Mouse (Mus musculus) gastrocnemius, postnatal 36 days (tissue): ENCODE measurements around the gene Psmd12. TPM values are rescaled to one million over a fixed set of nuclear protein-coding genes. Genes with fewer than 3 reads are reported as not detected.
A peak's percentile ranks its signal among the peaks of the same experiment; 100 is the strongest.

Experiments
- DNase-seq, 2 experiments: peaks; one replicate each; pipeline ENCODE4 v3.0.0; 2022
- intact Hi-C: fragments of 180-260 bp; cut with DNase I; formaldehyde crosslinking; loops from one replicate; pipeline ENCODE4 v1.15.1; 2025
- long read RNA-seq, 2 experiments: library from polyadenylated mRNA; stranded (forward); transcript quantifications; one replicate each; pipeline ENCODE4 v2.0.0; 2021
- total RNA-seq, 2 experiments: library from RNA; stranded (reverse); gene quantifications; 2 replicates each; pipeline ENCODE4 v1.2.3; 2021

Gene Psmd12
- total RNA-seq: 100 to 1,000 TPM in 1 of 2 experiments, 10 to 100 TPM in 1; 97.9 to 101 TPM
- long read RNA-seq, experiment 1, transcript Psmd12-201 (11 exons, 1,904 nt): major isoform, 250 of 285 reads
- long read RNA-seq, experiment 1, partial matches to known transcripts: 27 of 285 reads
- long read RNA-seq, experiment 1, other reads (novel, unspliced or antisense): 8 of 285 reads
- long read RNA-seq, experiment 2, transcript Psmd12-201 (11 exons, 1,904 nt): major isoform, 306 of 335 reads
- long read RNA-seq, experiment 2, partial matches to known transcripts: 24 of 335 reads
- long read RNA-seq, experiment 2, other reads (novel, unspliced or antisense): 5 of 335 reads

DNA sequence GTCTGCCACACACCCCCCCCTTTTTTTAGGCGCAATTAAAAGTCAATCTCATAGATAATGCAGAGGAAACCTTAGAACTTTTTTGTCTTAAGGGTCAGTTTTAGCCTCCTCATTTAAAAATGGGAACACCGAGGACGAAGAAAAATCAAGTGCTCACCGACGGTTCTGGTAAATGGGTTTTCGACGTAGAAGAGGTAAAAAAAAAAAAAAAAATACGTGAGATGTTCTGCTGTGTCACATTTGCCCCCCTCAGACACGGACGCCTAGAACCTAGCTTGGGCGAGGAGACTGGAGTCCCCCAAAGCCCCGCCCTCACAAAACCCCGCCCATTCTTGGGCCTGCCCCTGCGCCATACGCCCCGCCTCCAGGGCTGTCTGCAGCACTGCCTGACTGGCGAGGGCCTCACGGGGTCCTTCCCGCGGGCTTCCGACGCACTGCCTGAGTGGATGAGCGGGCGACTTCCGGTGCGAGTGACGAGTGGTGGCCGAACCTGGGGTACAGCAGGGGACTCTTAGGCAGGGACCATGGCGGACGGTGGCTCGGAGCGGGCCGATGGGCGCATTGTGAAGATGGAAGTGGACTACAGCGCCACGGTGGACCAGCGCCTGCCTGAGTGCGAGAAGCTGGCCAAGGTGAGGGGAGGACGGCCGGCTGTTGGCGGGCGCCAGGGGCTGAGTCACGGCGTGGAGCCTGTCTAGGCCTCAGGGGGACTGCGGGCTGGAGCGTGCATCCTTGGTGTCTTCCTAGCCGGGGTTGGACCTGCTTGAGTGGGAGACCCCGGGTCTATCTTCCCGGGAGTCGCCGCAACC lies at the start of gene Psmd12:
Psmd12 (plus strand) TSS at position 432 of the 809 bp plus-strand sequence.
- DNase-seq: peak; percentile 92 to 96
- intact Hi-C loops: no loop called here

DNA sequence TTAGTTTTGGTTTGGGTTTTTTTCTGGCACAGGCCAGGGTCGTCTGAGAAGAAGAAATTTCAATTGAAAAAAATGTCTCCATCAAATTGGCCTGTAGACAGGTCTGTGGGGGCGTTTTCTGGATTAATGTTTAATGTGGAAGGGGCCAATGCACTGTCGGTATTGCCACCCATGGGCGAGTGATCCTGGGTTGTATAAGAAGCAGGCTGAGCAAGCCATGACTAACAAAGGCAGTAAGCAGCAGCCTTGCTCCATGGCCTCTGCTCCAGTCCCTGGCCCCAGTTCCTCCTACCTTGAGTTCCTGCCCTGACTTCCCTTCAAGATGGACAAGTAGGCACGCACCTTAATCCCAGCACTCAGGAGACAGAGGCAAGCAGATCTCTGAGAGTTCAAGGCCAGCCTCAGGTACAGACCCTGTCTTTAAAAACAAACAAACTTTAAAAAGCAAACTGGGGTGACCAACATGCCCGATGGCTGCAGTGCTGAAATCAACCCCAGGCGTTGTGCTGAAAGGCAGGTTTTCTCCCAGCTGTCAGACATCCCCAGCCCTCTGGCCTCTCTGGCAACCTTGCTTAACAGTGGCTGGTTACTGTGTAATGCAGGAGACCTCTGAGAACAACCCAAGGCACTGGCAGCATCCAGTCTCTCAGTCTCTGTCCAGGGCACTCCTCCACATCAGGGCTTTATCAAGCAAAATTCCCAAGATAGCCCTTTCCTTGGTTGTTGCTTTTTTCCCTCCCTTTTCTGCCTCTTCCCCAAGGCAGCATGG lies 47.9 kb upstream of the Psmd12 start:
- intact Hi-C loops: no loop called here
- no peak for DNase-seq

DNA sequence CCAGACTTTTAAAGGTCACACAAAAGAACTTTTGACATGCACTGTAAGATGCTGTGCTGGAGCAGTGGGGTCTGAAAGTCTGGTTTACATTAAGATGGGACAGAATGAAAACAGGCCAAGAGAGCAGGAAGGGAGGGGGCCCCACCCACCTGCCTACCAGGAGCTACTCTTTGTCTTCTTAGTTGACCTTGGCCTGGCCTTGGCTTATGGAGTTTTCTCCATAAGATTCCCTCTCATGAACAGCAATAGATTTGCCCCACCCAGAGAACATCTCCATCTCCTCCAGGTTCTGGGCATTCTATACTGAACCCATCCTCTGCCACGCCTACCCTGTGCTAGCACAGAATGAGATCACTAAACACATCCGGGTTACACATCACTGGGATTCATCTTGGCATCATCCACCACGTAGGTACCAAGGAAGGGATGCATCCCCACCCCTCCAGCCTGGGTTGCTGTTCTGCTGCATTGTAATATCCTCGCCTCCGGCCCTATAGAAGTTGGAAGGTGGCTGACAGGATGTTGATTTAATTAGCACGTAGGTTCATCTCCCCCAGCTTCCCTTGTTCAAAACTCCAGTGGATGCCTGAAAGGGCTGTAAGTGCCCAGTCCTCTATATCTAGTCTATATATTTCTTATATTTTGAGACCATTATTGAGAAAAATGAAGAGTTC lies 43.4 kb upstream of the Psmd12 start:
- intact Hi-C loops: no loop called here

DNA sequence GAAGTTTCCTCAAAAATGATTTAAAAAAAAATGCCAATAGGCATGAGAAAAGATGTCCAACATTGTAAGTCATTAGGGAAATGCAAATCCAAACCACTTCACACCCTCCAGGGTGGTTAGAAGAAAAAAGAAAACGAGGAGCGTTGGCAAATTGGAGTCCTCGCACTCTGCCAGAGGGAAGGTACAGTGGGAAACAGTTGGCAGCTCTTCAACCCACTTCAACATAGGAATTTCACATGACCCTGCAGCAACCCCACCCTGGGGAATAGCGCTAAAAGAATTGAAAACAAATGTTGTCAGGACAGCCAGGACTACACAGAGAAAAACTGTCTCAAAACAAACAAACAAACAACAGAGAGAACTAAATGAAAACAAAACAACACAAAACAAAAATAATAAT lies 41.6 kb upstream of the Psmd12 start:
- no peak for DNase-seq
- intact Hi-C loops: no loop called here

More for the DNA sequence above, 43.4 kb upstream of the Psmd12 start:
- DNase-seq: no peak

DNA sequence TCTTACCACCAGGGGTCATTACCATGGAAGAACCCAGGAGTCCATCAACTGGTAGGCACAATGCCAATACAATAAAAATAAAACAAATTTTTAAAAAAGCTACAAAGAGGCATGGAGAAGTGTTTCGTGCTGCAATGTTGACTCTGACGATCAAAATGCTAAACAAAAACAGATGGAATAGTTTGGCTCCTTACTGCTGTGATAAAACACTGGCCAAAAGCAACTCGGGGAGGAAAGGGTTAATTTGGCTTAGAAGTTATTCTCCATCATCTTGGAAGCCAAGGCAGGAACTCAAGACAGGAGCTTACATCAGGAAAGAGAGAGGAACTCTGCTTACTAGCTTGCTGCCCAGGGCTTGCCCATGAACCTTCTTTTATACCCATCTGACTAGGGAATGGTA lies 41.1 kb upstream of the Psmd12 start:
- intact Hi-C loops: no loop called here
- no peak for DNase-seq

DNA sequence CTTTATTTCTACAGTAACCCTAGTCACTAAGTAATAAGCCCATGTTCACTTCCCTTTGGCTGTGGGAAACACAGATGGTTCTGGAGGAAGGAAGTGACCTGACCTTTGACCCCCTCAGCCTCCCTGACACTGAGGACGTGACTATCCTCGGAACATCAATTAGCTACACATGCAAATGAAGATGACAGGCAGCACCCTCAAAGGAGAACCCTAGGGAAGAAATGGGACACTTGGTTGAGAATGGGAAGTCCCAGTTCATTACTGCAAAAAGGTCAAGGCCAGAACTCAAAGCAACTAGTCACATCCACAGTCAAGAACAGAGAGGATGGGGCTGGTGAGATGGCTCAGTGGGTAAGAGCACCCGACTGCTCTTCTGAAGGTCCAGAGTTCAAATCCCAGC lies 38.2 kb upstream of the Psmd12 start:
- intact Hi-C loops: no loop called here

DNA sequence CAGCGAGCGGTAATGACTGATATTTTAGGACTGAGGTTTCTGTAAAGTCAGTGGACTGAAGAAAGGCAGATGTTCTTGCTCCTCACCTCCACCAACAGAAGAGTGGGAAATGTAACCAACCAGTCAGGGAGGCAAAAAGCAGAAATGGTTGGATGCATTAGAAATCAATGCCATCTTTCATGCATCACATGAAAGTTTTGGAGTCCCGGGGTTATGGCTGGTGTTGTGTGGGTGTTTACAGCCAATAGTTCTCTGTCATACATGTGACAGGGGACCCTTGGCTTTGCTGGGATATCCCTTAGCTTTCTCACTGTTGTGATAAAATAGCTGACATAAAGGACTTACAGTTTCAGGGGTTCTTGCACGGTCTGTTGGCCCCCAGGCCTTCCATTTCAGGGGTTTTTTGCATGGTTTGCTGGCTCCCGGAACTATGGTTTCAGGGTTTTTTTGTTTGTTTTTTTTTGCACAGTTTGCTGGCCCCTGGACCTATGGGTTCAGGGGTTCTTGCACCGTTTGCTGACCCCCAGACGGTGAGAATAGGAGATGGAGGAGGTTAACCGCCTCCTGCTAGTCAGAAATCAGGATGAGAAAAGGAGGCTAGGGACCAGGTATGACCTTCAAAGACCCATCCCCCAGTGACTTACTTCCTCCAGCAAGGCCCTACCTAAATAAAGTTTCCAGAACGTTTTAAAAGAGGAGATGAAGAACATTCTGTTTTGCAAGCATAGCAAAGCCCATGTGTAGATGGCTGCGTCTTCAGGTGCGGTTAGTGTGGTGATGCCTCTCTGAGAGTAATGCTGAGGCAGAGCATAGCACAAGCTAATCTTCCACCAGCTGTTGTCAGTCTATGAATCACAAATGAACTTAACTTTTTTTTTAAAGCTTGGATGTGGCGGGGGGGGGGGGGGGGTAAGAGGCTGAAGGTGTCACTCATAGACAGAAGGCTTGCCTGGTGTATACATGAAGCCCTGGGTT lies 35.9 kb upstream of the Psmd12 start:
- DNase-seq: no peak
- intact Hi-C loops: no loop called here

More for the DNA sequence above, 38.2 kb upstream of the Psmd12 start:
- no peak for DNase-seq

DNA sequence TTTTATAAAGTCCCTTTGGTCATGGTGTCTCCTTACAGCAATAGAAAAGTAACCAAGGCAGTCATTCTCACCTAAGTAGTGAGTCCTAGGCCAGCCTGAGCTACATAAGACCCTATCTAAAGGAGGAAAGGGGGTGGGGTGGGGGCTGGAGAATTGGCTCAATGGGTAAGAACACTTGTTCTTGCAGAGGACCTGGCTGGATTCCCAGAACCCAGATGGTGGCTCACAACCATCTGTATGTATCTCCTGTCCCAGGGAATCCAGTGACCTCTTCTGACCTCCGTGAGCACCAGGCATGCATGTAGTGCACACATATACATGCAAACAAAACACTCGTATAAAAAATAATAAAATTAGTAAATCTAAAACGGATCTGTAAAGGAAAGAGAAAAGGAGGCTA lies 33.6 kb upstream of the Psmd12 start:
- intact Hi-C loops: no loop called here

DNA sequence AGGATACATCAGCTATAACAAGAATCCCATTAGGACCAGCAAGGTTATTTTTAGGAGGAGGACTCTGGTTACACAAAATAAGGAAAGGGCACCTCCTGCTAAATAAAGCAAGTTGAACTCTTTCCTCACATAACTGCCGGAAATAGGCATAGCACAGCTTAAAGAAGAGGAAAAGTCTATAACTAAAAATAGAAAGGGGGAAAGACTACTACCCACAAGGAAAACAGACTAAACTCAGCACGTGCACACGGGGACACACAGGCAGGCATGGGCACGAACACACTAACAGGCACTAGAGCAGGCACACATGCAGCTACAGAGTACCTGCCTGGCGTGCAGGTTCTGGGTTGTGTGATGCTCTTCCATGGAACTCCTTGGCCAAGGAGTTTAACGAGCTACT lies 32.6 kb upstream of the Psmd12 start:
- intact Hi-C loops: no loop called here
- DNase-seq: no peak

More for the DNA sequence above, 33.6 kb upstream of the Psmd12 start:
- no peak for DNase-seq

DNA sequence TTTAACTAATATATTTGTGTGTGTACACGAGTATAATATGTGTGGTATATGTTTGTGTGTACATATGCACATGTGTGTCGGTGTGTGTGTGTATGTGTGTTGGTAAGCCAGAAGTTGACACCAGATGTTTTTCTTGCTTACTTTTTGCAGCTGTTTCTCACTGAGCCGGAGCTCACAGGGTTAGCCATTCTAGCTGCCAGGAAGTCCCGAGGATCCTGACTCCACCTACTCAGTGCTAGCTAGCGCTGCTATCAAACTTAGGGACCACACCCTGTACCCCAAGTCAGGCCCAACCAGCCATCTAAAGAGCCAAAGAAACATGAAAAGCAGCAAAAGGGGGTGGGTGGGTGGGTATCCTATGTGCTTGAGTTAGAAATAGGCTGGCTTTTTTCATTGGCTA lies 31.9 kb upstream of the Psmd12 start:
- intact Hi-C loops: no loop called here
- DNase-seq: no peak

DNA sequence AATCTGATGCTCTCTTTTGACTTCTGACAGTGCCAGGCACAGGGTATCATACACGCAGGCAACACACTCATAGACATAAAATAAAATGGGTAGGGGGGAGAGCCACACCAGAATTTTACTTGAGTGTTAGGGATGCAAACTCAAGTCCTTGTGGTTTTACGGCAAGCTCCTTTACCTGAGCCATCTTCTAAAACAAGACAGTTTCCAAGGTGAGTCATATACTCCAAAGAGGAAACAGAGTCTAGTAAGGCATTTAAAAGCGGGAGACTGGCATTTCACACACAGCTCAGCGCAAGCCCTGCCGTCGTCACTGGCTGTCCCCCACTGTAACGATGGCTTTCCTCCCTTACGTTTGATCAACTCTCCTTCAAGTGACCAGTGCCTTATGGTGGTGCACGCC lies 31.4 kb upstream of the Psmd12 start:
- DNase-seq: no peak
- intact Hi-C loops: no loop called here

DNA sequence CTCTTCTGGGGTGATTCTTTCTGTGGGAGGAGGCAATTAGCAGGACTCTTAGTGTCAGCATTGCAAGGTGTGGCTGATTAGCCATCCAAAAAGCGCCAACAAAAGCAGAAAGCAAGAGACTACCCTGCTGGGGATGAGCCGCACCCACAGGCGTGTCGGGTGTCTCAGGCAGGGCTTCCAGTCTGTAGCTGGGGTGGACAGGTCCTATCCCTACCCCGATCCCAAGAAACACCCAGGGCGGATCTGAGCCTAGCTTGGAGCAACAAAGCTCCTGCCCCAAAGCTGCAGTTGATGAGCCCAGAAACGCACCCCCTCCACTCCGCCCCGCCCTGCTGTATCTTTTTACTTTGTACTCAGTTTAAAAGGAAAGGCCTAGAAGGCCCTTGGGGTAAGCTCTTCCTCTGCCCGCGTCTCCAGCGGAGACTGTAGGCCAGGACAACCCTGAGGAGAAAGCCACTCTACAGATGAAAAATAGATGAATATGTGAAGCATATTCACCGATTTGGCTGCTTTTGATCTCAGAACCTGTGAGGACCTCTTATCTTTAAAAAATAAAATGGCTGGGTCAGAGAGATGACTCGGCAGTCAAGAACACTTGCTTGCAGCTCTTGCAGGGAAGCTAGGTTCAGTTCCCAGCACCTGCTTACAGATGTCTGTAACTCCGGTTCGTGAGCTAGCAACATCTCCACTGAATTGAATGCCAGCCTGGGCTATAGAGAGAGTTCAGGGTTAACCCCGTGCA lies 29.9 kb upstream of the Psmd12 start:
- DNase-seq: peak in 1 of 2 experiments; percentile 18
- intact Hi-C loops: no loop called here

DNA sequence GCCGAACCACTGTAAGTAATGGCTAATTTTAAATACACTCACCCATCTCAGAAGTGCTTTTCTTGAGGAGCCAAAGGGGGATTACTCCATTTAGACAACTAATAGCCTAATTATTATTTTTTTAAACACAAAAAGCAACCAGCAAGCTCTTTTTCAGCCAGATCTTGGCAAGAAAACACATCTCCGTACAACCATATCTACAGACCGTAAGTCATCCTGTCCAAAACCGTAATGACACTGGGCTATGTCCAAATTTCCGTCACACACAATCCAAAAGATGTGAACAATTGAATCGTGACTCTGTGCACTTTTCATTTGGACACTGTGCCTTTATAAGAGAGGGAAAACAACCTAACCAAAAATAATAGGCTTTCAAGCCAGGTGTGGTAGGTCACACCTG lies 29.2 kb upstream of the Psmd12 start:
- DNase-seq: no peak
- intact Hi-C loops: no loop called here

DNA sequence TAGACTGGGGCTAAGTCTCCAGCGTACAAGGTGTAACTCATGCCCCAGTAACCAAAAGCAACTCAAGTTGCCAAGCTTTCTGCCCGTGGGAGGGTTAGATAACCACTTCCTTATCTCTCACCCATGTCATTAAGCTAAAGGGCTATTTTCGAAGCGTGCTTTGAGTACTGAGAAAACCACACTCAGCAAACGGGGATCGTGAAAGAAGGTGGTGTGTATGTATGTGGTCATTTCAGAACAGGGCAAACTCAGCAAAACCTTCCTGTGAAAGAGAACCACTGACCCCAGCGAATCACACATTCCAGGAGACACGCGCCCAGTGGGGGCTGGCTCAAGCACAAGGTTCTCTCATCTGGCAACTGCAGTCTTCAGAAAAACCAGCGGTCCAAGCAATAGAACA lies 28.2 kb upstream of the Psmd12 start:
- intact Hi-C loops: no loop called here
- no peak for DNase-seq

DNA sequence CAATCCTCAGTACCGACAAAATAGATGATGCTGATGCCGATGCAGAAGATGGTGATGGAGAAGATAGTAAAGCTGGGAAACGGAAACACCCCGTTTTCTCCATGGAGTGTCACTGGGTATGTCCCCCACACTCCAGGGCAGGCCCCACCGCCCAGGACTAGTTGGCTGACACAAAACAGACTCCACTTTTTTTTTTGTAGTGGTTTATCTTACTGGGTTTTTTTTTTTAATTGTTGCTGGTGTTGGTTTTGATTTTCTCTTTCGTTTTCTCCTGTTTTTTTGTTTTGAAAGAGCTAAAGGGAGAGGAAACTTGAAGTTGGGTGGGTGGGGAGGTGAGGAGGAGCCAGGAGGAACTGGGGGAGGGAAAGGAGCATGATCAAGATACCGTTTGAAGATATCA lies 27.2 kb upstream of the Psmd12 start:
- intact Hi-C loops: no loop called here
- no peak for DNase-seq

DNA sequence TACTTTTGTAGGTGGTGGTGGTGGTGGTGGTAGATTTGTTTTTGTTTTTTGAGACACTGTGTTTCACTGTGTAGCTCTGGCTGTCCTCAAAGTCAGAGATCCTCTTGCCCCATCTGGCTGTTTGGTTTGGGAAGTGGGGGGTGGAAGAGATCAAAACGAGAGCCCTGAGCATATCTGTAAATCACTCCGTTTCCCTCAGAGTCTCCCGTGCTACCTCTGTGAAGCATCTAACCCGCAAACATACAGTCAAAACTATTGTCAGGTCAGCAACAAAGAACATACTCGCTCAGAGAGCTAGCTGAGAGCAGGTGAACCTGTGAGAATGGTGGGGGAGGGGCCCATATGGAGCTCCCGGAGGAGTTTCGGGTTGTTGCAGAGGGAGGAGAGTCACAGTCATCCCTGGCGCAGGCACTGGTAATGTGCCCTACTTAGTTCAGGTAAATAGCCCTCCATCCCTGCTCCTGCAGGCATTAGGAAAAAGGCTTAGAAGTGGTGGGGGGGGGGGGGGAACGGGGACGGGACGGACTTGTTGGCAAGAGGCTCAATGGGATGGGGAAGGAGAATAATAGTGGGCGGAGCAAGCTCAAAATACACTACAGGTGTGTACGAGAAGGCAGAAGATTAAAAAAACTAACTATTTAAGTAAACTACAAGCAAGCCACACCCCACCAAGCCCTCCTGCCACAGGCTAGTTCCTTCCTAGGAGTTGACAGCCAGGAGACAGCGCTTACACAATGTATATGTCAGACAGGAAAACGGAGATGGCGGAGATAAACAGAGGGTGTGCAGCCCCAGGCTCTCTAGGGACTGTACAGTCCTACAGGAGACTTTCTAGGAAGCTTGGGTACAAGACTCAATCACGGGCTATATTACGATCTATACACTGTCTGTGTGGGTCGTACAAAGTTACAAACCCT lies 24.5 kb upstream of the Psmd12 start:
- intact Hi-C loops: no loop called here
- no peak for DNase-seq

DNA sequence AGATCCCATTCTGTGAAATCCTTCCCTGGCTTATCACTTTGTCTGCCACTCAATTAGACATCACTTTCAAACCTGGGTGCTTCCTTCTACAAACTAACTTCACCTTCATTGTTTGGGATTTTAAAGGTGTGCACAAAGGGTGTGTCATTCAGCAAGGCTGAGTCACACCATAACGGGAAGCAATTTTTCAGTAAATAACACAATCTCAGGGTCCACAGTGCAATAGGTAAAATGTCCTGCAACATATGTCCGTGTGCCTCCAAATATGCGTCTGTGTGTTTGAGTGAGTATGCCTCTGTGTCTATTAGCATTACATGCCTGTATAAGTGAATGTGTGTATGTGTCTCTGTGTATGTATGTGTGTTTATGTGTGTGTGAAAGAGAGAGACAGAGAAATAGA lies 22.0 kb upstream of the Psmd12 start:
- intact Hi-C loops: no loop called here

DNA sequence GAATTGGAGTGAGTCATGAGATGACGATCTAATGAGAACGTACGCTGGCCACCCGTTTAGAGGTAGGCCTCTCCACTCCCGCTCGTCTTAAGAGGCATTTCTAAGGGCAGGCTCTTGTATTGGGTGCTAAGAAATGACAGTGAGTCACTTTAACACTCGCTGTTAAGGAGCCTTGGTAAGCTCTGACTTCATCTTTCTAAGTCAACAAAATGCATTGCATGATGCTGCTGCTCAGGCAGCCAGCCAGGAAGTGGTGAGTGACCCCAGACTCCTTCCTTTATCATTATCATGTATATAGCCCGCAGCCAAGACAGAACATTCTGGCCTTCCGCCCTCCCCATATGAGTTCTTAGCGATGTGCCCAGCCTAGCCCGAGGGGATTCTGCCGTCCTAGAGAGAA lies 21.0 kb upstream of the Psmd12 start:
- no peak for DNase-seq
- intact Hi-C loops: no loop called here

More for the DNA sequence above, 22.0 kb upstream of the Psmd12 start:
- no peak for DNase-seq
